Mouse (Mus musculus): ENCODE measurements around the gene Ammecr1. TPM values are rescaled to one million over a fixed set of nuclear protein-coding genes. Genes with fewer than 3 reads are reported as not detected.

Gene Ammecr1
- total and polyA plus RNA-seq, 3 experiments: 3.1 to 7.1 (median 5.4) TPM

GRCm38 (mm10) chrX:142813146-142813545 is 153.4 kb downstream of the Ammecr1 start:
- H3K4me3 ChIP-seq (replicated peaks in 1 of 3; ENCODE audit: low read depth in 2 of 3, low read length in 2 of 3, poor library complexity in 1 of 3): no peak overlapping the region
- TF ChIP-seq POLR2A (IDR thresholded peaks at IDR 0.05; ENCODE audit: low read depth, low read length) (no peak), CTCF (conservative IDR thresholded peaks at IDR 0.05 in 1 of 2, IDR thresholded peaks at IDR 0.05 in 1 of 2; ENCODE audit: low read depth in 2 of 2, low read length in 2 of 2) (peak; percentile 15 to 47; a peak in 2 of 4 replicates)
- H3K4me2 ChIP-seq (ENCODE audit: insufficient read depth, low read depth, poor library complexity, severe bottlenecking): no peak overlapping the region
- dilution Hi-C loops (cut with MboI; ENCODE audit: extremely low pct_ligation_motif_present, extremely low pct_unique_long_range_greater_than_20kb, low sequenced_read_pairs): no loop called here
- no peaks in the 10 kb centered on the region for H3K79me2 ChIP-seq (replicated peaks; ENCODE audit: control insufficient read depth, extremely low read depth, insufficient read depth, poor library complexity, severe bottlenecking)
- peak; percentile 46 for DNase-seq (ENCODE audit: extremely low read depth)
- H3K27ac ChIP-seq (ENCODE audit: insufficient read depth, low read depth): no peak overlapping the region
- H3K36me3 ChIP-seq (replicated peaks in 1 of 2; ENCODE audit: control insufficient read depth in 1 of 2, insufficient read depth in 1 of 2, low read length in 1 of 2): peaks cover 0 to 24% of the 10 kb centered on the region in 2 experiments
- no peaks in the 10 kb centered on the region for H3K27me3 ChIP-seq (replicated peaks)
- H3K9ac ChIP-seq (ENCODE audit: insufficient read depth, low read depth): no peak overlapping the region
- in situ Hi-C loops (cut with MboI; ENCODE audit: low pct_ligation_motif_present, low pct_unique_long_range_greater_than_20kb, low sequenced_read_pairs): no loop called here
- H3K4me1 ChIP-seq (ENCODE audit: control insufficient read depth in 1 of 2, insufficient read depth in 2 of 2): no peaks in the 10 kb centered on the region; a peak in 1 of 4 replicates
- no peaks in the 10 kb centered on the region for H3K9me3 ChIP-seq (replicated peaks; ENCODE audit: low read length)

- dilution Hi-C loops (cut with MboI; ENCODE audit: extremely low pct_ligation_motif_present, extremely low pct_unique_long_range_greater_than_20kb, low sequenced_read_pairs): no loop called here
- no peak overlapping the region for H3K9ac ChIP-seq (ENCODE audit: insufficient read depth, low read depth)
- H3K4me3 ChIP-seq (replicated peaks in 1 of 3; ENCODE audit: low read depth in 2 of 3, low read length in 2 of 3, poor library complexity in 1 of 3): no peak overlapping the region
- no peak overlapping the region for H3K27ac ChIP-seq (ENCODE audit: insufficient read depth, low read depth)
- peak; percentile 35 for DNase-seq (ENCODE audit: extremely low read depth)
- H3K36me3 ChIP-seq (replicated peaks in 1 of 2; ENCODE audit: control insufficient read depth in 1 of 2, insufficient read depth in 1 of 2, low read length in 1 of 2): peaks cover 2 to 42% of the 10 kb centered on the region in 2 experiments
- in situ Hi-C loops (cut with MboI; ENCODE audit: low pct_ligation_motif_present, low pct_unique_long_range_greater_than_20kb, low sequenced_read_pairs): loop anchor here (10.0 kb wide), 1 partner anchor 254 kb away; no protein-coding TSS in a partner anchor
- no peaks in the 10 kb centered on the region for H3K79me2 ChIP-seq (replicated peaks; ENCODE audit: control insufficient read depth, extremely low read depth, insufficient read depth, poor library complexity, severe bottlenecking)
- no peak overlapping the region for H3K4me2 ChIP-seq (ENCODE audit: insufficient read depth, low read depth, poor library complexity, severe bottlenecking)
- H3K4me1 ChIP-seq (ENCODE audit: control insufficient read depth in 1 of 2, insufficient read depth in 2 of 2): no peaks in the 10 kb centered on the region; a peak in 1 of 4 replicates
- H3K27me3 ChIP-seq (replicated peaks): no peaks in the 10 kb centered on the region
- no peaks in the 10 kb centered on the region for H3K9me3 ChIP-seq (replicated peaks; ENCODE audit: low read length)
- TF ChIP-seq JUN (IDR thresholded peaks at IDR 0.05; ENCODE audit: insufficient read depth, low read depth, low read length) (no peak), PAX5 (IDR thresholded peaks at IDR 0.05; ENCODE audit: low read length) (no peak), SMC3 (IDR thresholded peaks at IDR 0.05; ENCODE audit: low read depth, low read length) (peak; percentile 57), RAD21 (IDR thresholded peaks at IDR 0.05; ENCODE audit: low read depth, low read length) (peak; percentile 73), CTCF (conservative IDR thresholded peaks at IDR 0.05 in 1 of 2, IDR thresholded peaks at IDR 0.05 in 1 of 2; ENCODE audit: low read depth in 2 of 2, low read length in 2 of 2) (peak; percentile 12 to 70; a peak in 2 of 4 replicates), RCOR1 (conservative IDR thresholded peaks at IDR 0.05; ENCODE audit: low read depth, low read length) (no peak), NELFE (IDR thresholded peaks at IDR 0.05; ENCODE audit: low read depth, low read length) (no peak), USF2 (conservative IDR thresholded peaks at IDR 0.05; ENCODE audit: low read depth, low read length) (no peak), ZC3H11A (IDR thresholded peaks at IDR 0.05; ENCODE audit: low read depth, low read length) (no peak)
Observed at GRCm38 (mm10) chrX:142808411-142808810, 158.1 kb downstream of the Ammecr1 start.

- Histone ChIP-seq H3K79me2 (replicated peaks; ENCODE audit: control insufficient read depth, extremely low read depth, insufficient read depth, poor library complexity, severe bottlenecking) (no peaks in the 10 kb centered on the region), H3K9me3 (replicated peaks; ENCODE audit: low read length) (no peaks in the 10 kb centered on the region), H3K4me1 (ENCODE audit: control insufficient read depth in 1 of 2, insufficient read depth in 2 of 2) (no peaks in the 10 kb centered on the region), H3K9ac (ENCODE audit: insufficient read depth, low read depth) (no peak overlapping the region), H3K4me2 (ENCODE audit: insufficient read depth, low read depth, poor library complexity, severe bottlenecking) (no peak overlapping the region), H3K27ac (ENCODE audit: insufficient read depth, low read depth) (no peak overlapping the region), H3K36me3 (replicated peaks in 1 of 2; ENCODE audit: control insufficient read depth in 1 of 2, insufficient read depth in 1 of 2, low read length in 1 of 2) (peaks cover 2 to 35% of the 10 kb centered on the region in 2 experiments), H3K27me3 (replicated peaks) (no peaks in the 10 kb centered on the region), H3K4me3 (replicated peaks in 1 of 3; ENCODE audit: low read depth in 2 of 3, low read length in 2 of 3, poor library complexity in 1 of 3) (no peak overlapping the region)
- TF ChIP-seq TCF12 (IDR thresholded peaks at IDR 0.05; ENCODE audit: low read depth, low read length): no peak
- TF ChIP-seq ZMIZ1 (IDR thresholded peaks at IDR 0.05; ENCODE audit: low read depth, low read length): no peak
- no peak for TF ChIP-seq MYC (IDR thresholded peaks at IDR 0.05; ENCODE audit: low read depth, low read length)
- no peak for TF ChIP-seq EP300 (IDR thresholded peaks at IDR 0.05; ENCODE audit: low read length)
- TF ChIP-seq USF2 (conservative IDR thresholded peaks at IDR 0.05; ENCODE audit: low read depth, low read length): no peak
- no peak for TF ChIP-seq GABPA (IDR thresholded peaks at IDR 0.05; ENCODE audit: insufficient replicate concordance, low read depth, low read length)
- no peak for TF ChIP-seq IRF4 (IDR thresholded peaks at IDR 0.05; ENCODE audit: low read depth, low read length)
- no peak for TF ChIP-seq USF1 (IDR thresholded peaks at IDR 0.05; ENCODE audit: low read depth, low read length)
- no peak for TF ChIP-seq JUN (IDR thresholded peaks at IDR 0.05; ENCODE audit: insufficient read depth, low read depth, low read length)
- no peak for DNase-seq (ENCODE audit: extremely low read depth)
- dilution Hi-C loops (cut with MboI; ENCODE audit: extremely low pct_ligation_motif_present, extremely low pct_unique_long_range_greater_than_20kb, low sequenced_read_pairs) (no loop called here), in situ Hi-C loops (cut with MboI; ENCODE audit: low pct_ligation_motif_present, low pct_unique_long_range_greater_than_20kb, low sequenced_read_pairs) (loop anchor here (10.0 kb wide), 1 partner anchor 252 kb away; no protein-coding TSS in a partner anchor)
Observed at GRCm38 (mm10) chrX:142806620-142807061, 159.9 kb downstream of the Ammecr1 start.

Data from CH12.LX (cell line).